Mouse (Mus musculus): ENCODE measurements around the gene Serpinh1. TPM values are rescaled to one million over a fixed set of nuclear protein-coding genes. Genes with fewer than 3 reads are reported as not detected.

The Serpinh1 gene
- total RNA-seq, 4 experiments from 2014 or later: 14.7 to 18.3 (median 16.6) TPM

Other genes starting within 250 kb of the Serpinh1 start
- 10 to 100 TPM; 53.5 to 64.9 (median 54.4) TPM for gene Uvrag, start 212.1 kb downstream of the Serpinh1 start, total RNA-seq (2022)
- gene Dgat2, start 170.5 kb downstream of the Serpinh1 start, total RNA-seq (2022): 10 to 100 TPM; 78.4 to 92.7 (median 82.3) TPM
- gene Mogat2, start 114.6 kb downstream of the Serpinh1 start, total RNA-seq (2022): not detected
- gene Map6, start 85.8 kb downstream of the Serpinh1 start, total RNA-seq (2022): 100 to 1,000 TPM; 123 to 146 (median 132) TPM
- gene Gdpd5, start 28.2 kb upstream of the Serpinh1 start, total RNA-seq (2022): 10 to 100 TPM; 38.3 to 48.7 (median 40.9) TPM
- 1 to 10 TPM; 1.5 to 4.9 (median 3.7) TPM for gene Klhl35, start 112.8 kb upstream of the Serpinh1 start, total RNA-seq (2022)
- gene Rps3, start 130.5 kb upstream of the Serpinh1 start, total RNA-seq (2022): 100 to 1,000 TPM; 240 to 334 (median 272) TPM
- 100 to 1,000 TPM; 168 to 199 (median 184) TPM for gene Arrb1, start 182.2 kb upstream of the Serpinh1 start, total RNA-seq (2022)

Data from left cerebral cortex, adult 8-10 months (tissue).